34 mouse cellular contexts compared by ENCODE assay signal in genomic region chr7:4508739-4509116, GRCm38 (mm10). TPM values are rescaled to one million over a fixed set of nuclear protein-coding genes. Genes with fewer than 3 reads are reported as not detected.
DNase-seq lines count a peak whose midpoint lies in the region; ATAC-seq and TF ChIP-seq lines count a peak whose summit lies in the region.
"Had no signal": no experiment of that assay in that cellular context is flagged by ENCODE, and none has a peak within 500 bp of the region (broad histone marks: within the 10 kb centered on the region; RNA-seq: fewer than 3 reads in every experiment).

No protein-coding gene starts in this region.

- TF ChIP-seq CTCF in E14TG2a.4 (conservative IDR thresholded peaks at IDR 0.05; ENCODE audit: low read length): no peak
- TF ChIP-seq CTCF in liver, postnatal 0 days (IDR thresholded peaks at IDR 0.05; ENCODE audit: low read depth): no peak

- H3K27ac ChIP-seq in heart, embryonic 16.5 days (ENCODE audit: low read length): no peak overlapping the region
- no peak overlapping the region for H3K27ac ChIP-seq in heart, embryonic 11.5 days (ENCODE audit: low read depth, low read length)
- H3K27ac ChIP-seq in liver, postnatal 0 days (ENCODE audit: low read depth): no peak overlapping the region
- H3K27ac ChIP-seq: forebrain, embryonic 12.5 days; hindbrain, embryonic 14.5 days; layer of hippocampus, adult 2 months; left cerebral cortex, adult 2 months; limb, embryonic 13.5 days; liver, embryonic 14.5 days; midbrain, embryonic 13.5 days; stomach, postnatal 0 days had no signal

- H3K4me2 ChIP-seq in heart, embryonic 16.5 days (ENCODE audit: low read depth, low read length): no peak overlapping the region
- H3K4me2 ChIP-seq in heart, embryonic 11.5 days: no peak overlapping the region
- H3K4me2 ChIP-seq in liver, postnatal 0 days (ENCODE audit: low read depth, low read length): 0 out of 2 replicates have a peak overlapping the region, but pooled peaks have one; percentile 62
- H3K4me2 ChIP-seq: forebrain, embryonic 12.5 days; hindbrain, embryonic 14.5 days; midbrain, embryonic 13.5 days had no signal

- peak; percentile 47 for DNase-seq in 416B (ENCODE audit: low read depth)
- no peak for DNase-seq in liver, postnatal 0 days
- no peak for DNase-seq in gastrocnemius, postnatal 36 days
- no peak for DNase-seq in cerebellum, postnatal 14 days
- DNase-seq: adrenal gland, postnatal 10 days; cerebellum, adult 11-12 months; cerebellum, adult 9-11 months; forebrain, postnatal 0 days; kidney, adult 9 months; kidney, postnatal 10 days; lung, embryonic 14.5 days; lung, postnatal 14 days; right cerebral cortex, postnatal 4 days; thymus, adult 18-20 months; thymus, postnatal 4 days had no signal

- H3K4me1 ChIP-seq in heart, embryonic 16.5 days (ENCODE audit: control insufficient read depth, insufficient read depth, low read length): peaks cover 38% of the 10 kb centered on the region
- H3K4me1 ChIP-seq in heart, embryonic 11.5 days (ENCODE audit: control insufficient read depth, insufficient read depth, low read length): peaks cover 28% of the 10 kb centered on the region
- H3K4me1 ChIP-seq in E14TG2a.4 (replicated peaks; ENCODE audit: low read depth, low read length): peaks cover 48% of the 10 kb centered on the region
- peaks cover 33% of the 10 kb centered on the region for H3K4me1 ChIP-seq in liver, postnatal 0 days (ENCODE audit: insufficient read depth)

- intact Hi-C loops in gastrocnemius, postnatal 36 days (cut with DNase I): loop anchor here (10.0 kb wide), 1 partner anchor 364 kb away; no protein-coding TSS in a partner anchor

- 78% methylated on average over 8 of the region's 8 CpGs for WGBS in heart, embryonic 16.5 days
- WGBS in heart, embryonic 11.5 days (ENCODE audit: insufficient replicate concordance): 84% methylated on average over 8 of the region's 8 CpGs
- WGBS in liver, postnatal 0 days (ENCODE audit: insufficient replicate concordance): 63% methylated on average over 8 of the region's 8 CpGs

- no peak overlapping the region for H3K4me3 ChIP-seq in heart, embryonic 16.5 days (ENCODE audit: low read length)
- no peak overlapping the region for H3K4me3 ChIP-seq in heart, embryonic 11.5 days (ENCODE audit: low read depth, low read length)
- 0 out of 2 replicates have a peak overlapping the region, but pooled peaks have one; percentile 48 for H3K4me3 ChIP-seq in E14TG2a.4 (replicated peaks; ENCODE audit: low read length)
- no peak overlapping the region for H3K4me3 ChIP-seq in liver, postnatal 0 days (ENCODE audit: low read depth, low read length)
- H3K4me3 ChIP-seq: erythroblast, embryonic 14.5 days; forebrain, embryonic 12.5 days; layer of hippocampus, adult 2 months; left cerebral cortex, adult 2 months; midbrain, embryonic 13.5 days had no signal

- TF ChIP-seq EP300 in liver, postnatal 0 days (IDR thresholded peaks at IDR 0.05; ENCODE audit: low read depth): no peak

- no peak for ATAC-seq in heart, embryonic 16.5 days (replicated peaks; ENCODE audit: extremely low read depth, insufficient read depth, low FRiP score)
- ATAC-seq in heart, embryonic 11.5 days (replicated peaks; ENCODE audit: insufficient number of reproducible peaks, low FRiP score, low TSS enrichment): no peak
- ATAC-seq in liver, postnatal 0 days: no peak
- ATAC-seq: forebrain, postnatal 0 days; intestine, postnatal 0 days; midbrain, embryonic 13.5 days; Patski had no signal

- H3K27me3 ChIP-seq in heart, embryonic 16.5 days (ENCODE audit: control insufficient read depth, insufficient read depth, low read length): no peaks in the 10 kb centered on the region
- H3K27me3 ChIP-seq in heart, embryonic 11.5 days (ENCODE audit: control insufficient read depth, insufficient read depth, low read length): no peaks in the 10 kb centered on the region
- no peaks in the 10 kb centered on the region for H3K27me3 ChIP-seq in E14TG2a.4 (ENCODE audit: insufficient read depth, low read length)
- no peaks in the 10 kb centered on the region for H3K27me3 ChIP-seq in liver, postnatal 0 days (ENCODE audit: insufficient read depth, low read length)
- H3K27me3 ChIP-seq: CH12.LX; heart, embryonic 15.5 days; limb, embryonic 13.5 days; Patski had no signal

- 0 out of 2 replicates have a peak, but pooled peaks cover 2% of the 10 kb centered on the region for H3K36me3 ChIP-seq in heart, embryonic 16.5 days (ENCODE audit: control insufficient read depth, insufficient read depth)
- H3K36me3 ChIP-seq in heart, embryonic 11.5 days (ENCODE audit: control insufficient read depth, insufficient read depth, low read length): no peaks in the 10 kb centered on the region
- H3K36me3 ChIP-seq in E14TG2a.4 (ENCODE audit: insufficient read depth, low read length): no peaks in the 10 kb centered on the region
- H3K36me3 ChIP-seq in liver, postnatal 0 days (replicated peaks; ENCODE audit: insufficient read depth, low read length): no peaks in the 10 kb centered on the region
- H3K36me3 ChIP-seq: forebrain, embryonic 12.5 days; G1E; heart, embryonic 15.5 days; limb, embryonic 13.5 days; midbrain, embryonic 13.5 days had no signal

- H3K9me3 ChIP-seq in heart, embryonic 16.5 days (replicated peaks; ENCODE audit: control insufficient read depth, low read length): no peaks in the 10 kb centered on the region
- no peaks in the 10 kb centered on the region for H3K9me3 ChIP-seq in heart, embryonic 11.5 days (replicated peaks; ENCODE audit: control insufficient read depth, low read length)
- H3K9me3 ChIP-seq in E14TG2a.4 (ENCODE audit: low read length): no peaks in the 10 kb centered on the region
- H3K9me3 ChIP-seq in liver, postnatal 0 days (ENCODE audit: low read length): no peaks in the 10 kb centered on the region
- H3K9me3 ChIP-seq: forebrain, embryonic 12.5 days; G1E; heart, embryonic 15.5 days; limb, embryonic 13.5 days; midbrain, embryonic 13.5 days had no signal

- H3K9ac ChIP-seq in heart, embryonic 16.5 days (ENCODE audit: low read length): 0 out of 2 replicates have a peak overlapping the region, but pooled peaks have one; percentile 22
- H3K9ac ChIP-seq in heart, embryonic 11.5 days (ENCODE audit: low read depth, low read length): no peak overlapping the region
- no peak overlapping the region for H3K9ac ChIP-seq in liver, postnatal 0 days (replicated peaks)
- H3K9ac ChIP-seq: forebrain, embryonic 12.5 days; forebrain, postnatal 0 days; heart, embryonic 15.5 days; hindbrain, embryonic 14.5 days; limb, embryonic 13.5 days; liver, embryonic 14.5 days; lung, embryonic 14.5 days; midbrain, embryonic 13.5 days had no signal

RNA-seq across cellular contexts. Expression of gene Ppp1r12c, which starts 7.2 kb away (rescaled TPM):
- 28.6 and 39.8 TPM in 2 replicates for polyA plus RNA-seq in heart, embryonic 16.5 days (2015; fragmentation: Nextera tagmentation; extraction: Ambion mirVana)
- 32.9 and 33.4 TPM in 2 replicates for polyA plus RNA-seq in heart, embryonic 11.5 days (2014; fragmentation: Nextera tagmentation; extraction: Ambion mirVana)
- polyA plus RNA-seq in liver, postnatal 0 days (2015; fragmentation: Nextera tagmentation; extraction: Ambion mirVana): 14.9 and 15.6 TPM in 2 replicates
- total RNA-seq in gastrocnemius, postnatal 36 days (2021): 10 to 100 TPM; 18.3 to 19.4 TPM

RNA-seq across cellular contexts. Expression of gene Tnnt1, which starts 7.5 kb away (rescaled TPM):
- polyA plus RNA-seq in heart, embryonic 16.5 days (2015; fragmentation: Nextera tagmentation; extraction: Ambion mirVana): 170 and 190 TPM in 2 replicates
- 260 and 262 TPM in 2 replicates for polyA plus RNA-seq in heart, embryonic 11.5 days (2014; fragmentation: Nextera tagmentation; extraction: Ambion mirVana)
- polyA plus RNA-seq in liver, postnatal 0 days (2015; fragmentation: Nextera tagmentation; extraction: Ambion mirVana): 5.3 and 11.2 TPM in 2 replicates
- total RNA-seq in gastrocnemius, postnatal 36 days (2021): 100 to 1,000 TPM; 181 to 818 TPM
- total RNA-seq: G1E; monocyte, adult 5-6 weeks had no signal
- polyA plus RNA-seq: Patski had no signal

RNA-seq across cellular contexts. Expression of gene Tnni3, which starts 15.3 kb away (rescaled TPM):
- 3,783 and 3,984 TPM in 2 replicates for polyA plus RNA-seq in heart, embryonic 16.5 days (2015; fragmentation: Nextera tagmentation; extraction: Ambion mirVana)
- 1,570 and 1,662 TPM in 2 replicates for polyA plus RNA-seq in heart, embryonic 11.5 days (2014; fragmentation: Nextera tagmentation; extraction: Ambion mirVana)
- polyA plus RNA-seq in liver, postnatal 0 days (2015; fragmentation: Nextera tagmentation; extraction: Ambion mirVana): 0.27 and 0.46 TPM in 2 replicates
- total RNA-seq in gastrocnemius, postnatal 36 days (2021): under 1 TPM; 0.44 to 0.64 TPM
- total RNA-seq: G1E had no signal
- polyA plus RNA-seq: erythroblast, embryonic 14.5 days had no signal

RNA-seq across cellular contexts. Expression of gene Dnaaf3, which starts 23.5 kb away (rescaled TPM):
- polyA plus RNA-seq in heart, embryonic 16.5 days (2015; fragmentation: Nextera tagmentation; extraction: Ambion mirVana): 1.1 and 1.3 TPM in 2 replicates
- 0.19 and 0.44 TPM in 2 replicates for polyA plus RNA-seq in heart, embryonic 11.5 days (2014; fragmentation: Nextera tagmentation; extraction: Ambion mirVana)
- polyA plus RNA-seq in liver, postnatal 0 days (2015; fragmentation: Nextera tagmentation; extraction: Ambion mirVana): 0.05 and 0.17 TPM in 2 replicates
- not detected for total RNA-seq in gastrocnemius, postnatal 36 days (2021)
- total RNA-seq: G1E had no signal
- polyA plus RNA-seq: G1E had no signal

RNA-seq across cellular contexts. Expression of gene Syt5, which starts 38.6 kb away (rescaled TPM):
- 1.9 and 3.4 TPM in 2 replicates for polyA plus RNA-seq in heart, embryonic 16.5 days (2015; fragmentation: Nextera tagmentation; extraction: Ambion mirVana)
- 0.77 and 1.3 TPM in 2 replicates for polyA plus RNA-seq in heart, embryonic 11.5 days (2014; fragmentation: Nextera tagmentation; extraction: Ambion mirVana)
- polyA plus RNA-seq in liver, postnatal 0 days (2015; fragmentation: Nextera tagmentation; extraction: Ambion mirVana): 0.09 TPM in 2 replicates
- total RNA-seq in gastrocnemius, postnatal 36 days (2021): not detected
- total RNA-seq: G1E; hematopoietic stem cell, adult 5-6 weeks; monocyte, adult 5-6 weeks had no signal
- polyA plus RNA-seq: G1E had no signal

Comparison
In these comparisons a context has a peak if more than half of its experiments do, and no peak if none do; other contexts are left out.
1. RNA of gene Tnnt1, which starts 7.5 kb away (polyA plus RNA-seq): 260 to 262 TPM in heart, embryonic 11.5 days and 170 to 190 TPM in heart, embryonic 16.5 days; 5.3 to 11.2 TPM in liver, postnatal 0 days; every median in the first group is over 10 times any median in the second.
2. RNA of gene Tnni3, which starts 15.3 kb away (polyA plus RNA-seq): 3,783 to 3,984 TPM in heart, embryonic 16.5 days and 1,570 to 1,662 TPM in heart, embryonic 11.5 days; 0.27 to 0.46 TPM in liver, postnatal 0 days; every median in the first group is over 1,000 times any median in the second.